Mouse (Mus musculus) neural tube, embryonic 12.5 days (tissue): ENCODE measurements around the gene Kctd21. TPM values are rescaled to one million over a fixed set of nuclear protein-coding genes. Genes with fewer than 3 reads are reported as not detected.

ENCODE experiments used
- ATAC-seq: fragments of 200-750 bp; cut with Nextera tagmentation; 2 replicates; pipeline ENCODE4 v1.8.0; 2017; ENCODE audit warnings: low read depth, mild to moderate bottlenecking, moderate TSS enrichment, moderate library complexity; ENCODE audit not compliant: low FRiP score
- H3K27ac ChIP-seq: fragments of 300-500 bp; sonication (generic); 2 replicates; pipeline ENCODE4 v1.5.1; 2016
- H3K27me3 ChIP-seq: fragments of 300-500 bp; sonication (generic); replicated peaks from 2 replicates; pipeline ENCODE4 v1.6.1; 2016; ENCODE audit warnings: mild to moderate bottlenecking
- H3K36me3 ChIP-seq: fragments of 300-500 bp; sonication (generic); 2 replicates; pipeline ENCODE4 v1.6.1; 2016; ENCODE audit warnings: mild to moderate bottlenecking
- H3K4me1 ChIP-seq: fragments of 300-500 bp; sonication (generic); 2 replicates; pipeline ENCODE4 v1.6.1; 2016
- H3K4me2 ChIP-seq: fragments of 300-500 bp; sonication (generic); replicated peaks from 2 replicates; pipeline ENCODE4 v1.6.1; 2016; ENCODE audit warnings: mild to moderate bottlenecking
- H3K4me3 ChIP-seq: fragments of 300-500 bp; sonication (generic); 2 replicates; pipeline ENCODE4 v1.5.1; 2016
- H3K9ac ChIP-seq: fragments of 300-500 bp; sonication (generic); 2 replicates; pipeline ENCODE4 v1.6.1; 2016; ENCODE audit warnings: mild to moderate bottlenecking
- H3K9me3 ChIP-seq: fragments of 300-500 bp; sonication (generic); 2 replicates; pipeline ENCODE4 v1.6.1; 2016; ENCODE audit warnings: mild to moderate bottlenecking
- WGBS: fragments of 180-500 bp; shearing (Covaris S2); methylation state at CpG from one replicate; pipeline ENCODE4 v1.1.7; 2016; 5-methylcytosine and 5-hydroxymethylcytosine counted together
- polyA plus RNA-seq: library from polyadenylated mRNA; unstranded; fragments of >200 nt; fragmentation: Nextera tagmentation; extraction: Ambion mirVana; gene quantifications from 2 replicates; pipeline ENCODE4 v1.2.1, GENCODE M21; 2016

Kctd21 gene
- polyA plus RNA-seq, 1 experiment from 2014 or later, result 7.0 TPM

DNA sequence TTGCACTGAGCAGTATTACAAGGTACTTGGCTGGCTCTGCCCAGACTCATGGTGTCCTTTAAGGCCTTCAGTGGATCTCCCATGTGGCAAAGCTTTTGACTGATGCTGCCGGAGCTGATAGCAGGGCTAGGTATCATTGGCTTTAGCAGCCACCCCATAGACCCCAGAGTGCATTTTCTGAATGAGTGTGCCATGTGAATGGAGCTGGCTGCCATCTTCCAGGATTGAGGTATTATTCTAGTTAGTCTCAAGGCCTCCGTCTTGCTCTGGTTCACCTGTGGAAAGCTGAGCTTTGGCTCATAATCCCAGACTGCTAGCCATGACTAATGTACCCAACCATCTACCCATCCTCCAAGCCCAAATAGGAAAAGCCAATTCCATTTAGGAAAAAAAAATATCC is 25.3 kb upstream of the Kctd21 start:
- WGBS, result 100% methylated on average over 2 of the region's 2 CpGs
- no peak for ATAC-seq
- Histone ChIP-seq H3K27ac (no peak overlapping the region), H3K4me2 (no peak overlapping the region), H3K4me3 (no peak overlapping the region), H3K27me3 (no peaks in the 10 kb centered on the region), H3K9me3 (no peaks in the 10 kb centered on the region), H3K9ac (no peak overlapping the region), H3K4me1 (no peaks in the 10 kb centered on the region), H3K36me3 (peaks cover 78% of the 10 kb centered on the region)

DNA sequence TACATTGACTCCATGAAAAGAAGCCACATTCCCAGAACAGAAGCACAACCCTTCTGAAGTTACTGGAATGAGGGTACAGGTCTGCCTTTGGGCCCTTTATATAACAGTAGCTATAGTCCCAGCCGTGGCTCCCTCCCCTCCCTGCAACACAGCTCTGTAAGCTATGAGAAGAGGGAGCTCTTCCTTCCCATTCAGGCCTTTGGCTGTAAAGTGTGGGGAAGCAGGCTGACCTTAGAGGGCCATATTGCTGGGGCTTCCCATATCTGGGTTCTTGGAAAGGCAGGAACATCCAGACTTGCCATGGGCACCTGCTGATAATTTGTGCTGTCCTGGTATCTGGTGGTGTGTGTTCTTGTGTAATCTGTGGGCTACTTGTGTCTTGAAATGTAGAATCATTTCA is 24.6 kb upstream of the Kctd21 start:
- H3K4me2 ChIP-seq, result no peak overlapping the region
- 62% methylated on average over 1 of the region's 1 CpGs for WGBS
- no peaks in the 10 kb centered on the region for H3K27me3 ChIP-seq
- ATAC-seq, result no peak
- no peak overlapping the region for H3K9ac ChIP-seq
- no peak overlapping the region for H3K4me3 ChIP-seq
- no peaks in the 10 kb centered on the region for H3K4me1 ChIP-seq
- H3K36me3 ChIP-seq, result peaks cover 85% of the 10 kb centered on the region
- H3K27ac ChIP-seq, result no peak overlapping the region
- no peaks in the 10 kb centered on the region for H3K9me3 ChIP-seq

GRCm38 (mm10) chr7:97309461-97310340 is 22.4 kb upstream of the Kctd21 start:
- no peak overlapping the region for H3K4me2 ChIP-seq
- H3K4me3 ChIP-seq, result no peak overlapping the region
- H3K36me3 ChIP-seq, result peaks cover 86% of the 10 kb centered on the region
- ATAC-seq, result no peak
- 85% methylated on average over 4 of the region's 4 CpGs for WGBS
- H3K27ac ChIP-seq, result no peak overlapping the region
- no peak overlapping the region for H3K9ac ChIP-seq
- H3K9me3 ChIP-seq, result no peaks in the 10 kb centered on the region
- no peaks in the 10 kb centered on the region for H3K4me1 ChIP-seq
- no peaks in the 10 kb centered on the region for H3K27me3 ChIP-seq

DNA sequence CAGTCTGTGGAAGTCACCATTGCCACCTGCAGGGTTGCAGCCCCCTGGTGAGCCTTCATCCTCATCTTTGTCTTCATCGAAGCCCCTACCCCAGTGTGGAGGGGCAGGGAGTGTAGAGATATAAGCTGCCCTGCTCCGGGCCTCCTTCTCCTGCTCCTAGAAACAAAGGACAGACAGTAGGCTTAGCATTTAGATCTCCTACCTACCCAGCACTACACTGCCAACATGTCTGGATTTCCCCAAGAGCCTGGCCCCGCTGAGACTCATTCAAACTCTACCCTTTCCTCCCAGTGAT is 21.8 kb upstream of the Kctd21 start:
- Histone ChIP-seq H3K4me3 (no peak overlapping the region), H3K36me3 (peaks cover 80% of the 10 kb centered on the region), H3K4me1 (no peaks in the 10 kb centered on the region), H3K4me2 (no peak overlapping the region), H3K9me3 (no peaks in the 10 kb centered on the region), H3K27me3 (no peaks in the 10 kb centered on the region), H3K9ac (no peak overlapping the region), H3K27ac (no peak overlapping the region)
- no peak for ATAC-seq
- 89% methylated on average over 3 of the region's 3 CpGs for WGBS

DNA sequence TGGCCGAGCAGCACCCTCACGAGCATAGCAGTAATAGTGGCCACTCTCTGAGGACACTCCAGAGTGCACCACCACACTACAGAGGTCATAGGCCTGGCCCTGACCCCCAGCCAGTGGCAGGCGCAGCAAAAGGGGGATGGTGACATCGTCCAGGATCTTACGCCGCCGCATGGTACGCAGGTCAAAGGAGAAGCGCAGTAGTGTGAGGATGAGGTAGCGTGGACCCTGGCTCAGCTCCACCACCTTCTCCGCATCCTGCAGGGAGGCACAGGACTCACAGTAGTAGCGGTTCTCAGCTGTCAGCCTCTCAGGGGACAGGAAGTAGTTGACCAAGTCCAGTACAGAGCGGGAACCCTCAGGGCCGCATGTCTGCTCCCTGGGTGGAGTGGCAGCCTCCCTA is 20.5 kb upstream of the Kctd21 start:
- H3K9me3 ChIP-seq, result no peaks in the 10 kb centered on the region
- 94% methylated on average over 14 of the region's 14 CpGs for WGBS
- peaks cover 67% of the 10 kb centered on the region for H3K36me3 ChIP-seq
- no peak overlapping the region for H3K9ac ChIP-seq
- no peak overlapping the region for H3K4me3 ChIP-seq
- H3K4me1 ChIP-seq, result no peaks in the 10 kb centered on the region
- H3K27me3 ChIP-seq, result no peaks in the 10 kb centered on the region
- H3K4me2 ChIP-seq, result no peak overlapping the region
- H3K27ac ChIP-seq, result no peak overlapping the region
- no peak for ATAC-seq

DNA sequence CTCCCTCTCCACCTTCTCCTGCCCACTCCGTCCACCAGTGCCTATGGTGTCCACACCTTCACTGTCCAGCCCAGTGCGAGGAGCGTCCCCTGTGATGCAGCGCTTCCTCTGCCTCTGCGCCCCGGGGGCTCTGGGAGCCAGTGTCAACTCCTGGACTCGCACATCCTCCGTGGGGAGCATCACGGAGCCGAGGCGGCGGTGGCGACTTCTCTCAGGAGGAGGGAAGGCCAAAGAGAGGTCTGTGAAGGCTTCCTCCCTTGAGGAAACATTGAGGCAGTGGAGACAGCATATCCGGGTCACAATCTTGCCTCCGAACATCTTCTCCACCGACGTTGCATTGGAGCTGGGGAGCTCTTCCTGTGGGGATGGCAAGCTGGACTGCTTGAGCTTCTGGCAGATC is 19.9 kb upstream of the Kctd21 start:
- H3K4me2 ChIP-seq, result no peak overlapping the region
- WGBS, result 93% methylated on average over 17 of the region's 17 CpGs
- H3K4me1 ChIP-seq, result no peaks in the 10 kb centered on the region
- H3K36me3 ChIP-seq, result peaks cover 64% of the 10 kb centered on the region
- H3K9ac ChIP-seq, result no peak overlapping the region
- ATAC-seq, result no peak
- H3K4me3 ChIP-seq, result no peak overlapping the region
- H3K9me3 ChIP-seq, result no peaks in the 10 kb centered on the region
- no peaks in the 10 kb centered on the region for H3K27me3 ChIP-seq
- no peak overlapping the region for H3K27ac ChIP-seq

DNA sequence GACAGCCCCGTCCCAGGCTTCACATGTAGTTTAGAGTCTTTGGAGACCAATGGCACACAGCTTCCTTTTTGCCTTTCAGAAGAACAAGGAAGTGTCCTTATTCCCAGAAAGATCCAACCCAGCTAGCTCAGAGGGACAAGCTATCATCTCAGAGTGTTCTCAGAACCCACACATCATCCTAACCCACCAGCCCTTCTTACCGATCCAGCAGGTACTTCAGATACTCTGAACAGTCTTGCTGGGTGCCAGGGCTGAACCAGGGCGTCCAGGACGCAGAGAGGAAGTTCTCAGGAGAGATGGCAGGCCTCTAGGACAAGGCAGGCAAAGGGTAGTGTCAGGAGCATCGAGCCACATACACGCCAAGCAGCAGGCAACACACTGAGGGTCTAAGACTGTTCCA is 19.3 kb upstream of the Kctd21 start:
- Histone ChIP-seq H3K36me3 (peaks cover 59% of the 10 kb centered on the region), H3K27ac (no peak overlapping the region), H3K4me3 (no peak overlapping the region), H3K9me3 (no peaks in the 10 kb centered on the region), H3K9ac (no peak overlapping the region), H3K27me3 (no peaks in the 10 kb centered on the region), H3K4me1 (no peaks in the 10 kb centered on the region), H3K4me2 (no peak overlapping the region)
- WGBS, result 90% methylated on average over 6 of the region's 6 CpGs
- ATAC-seq, result no peak

DNA sequence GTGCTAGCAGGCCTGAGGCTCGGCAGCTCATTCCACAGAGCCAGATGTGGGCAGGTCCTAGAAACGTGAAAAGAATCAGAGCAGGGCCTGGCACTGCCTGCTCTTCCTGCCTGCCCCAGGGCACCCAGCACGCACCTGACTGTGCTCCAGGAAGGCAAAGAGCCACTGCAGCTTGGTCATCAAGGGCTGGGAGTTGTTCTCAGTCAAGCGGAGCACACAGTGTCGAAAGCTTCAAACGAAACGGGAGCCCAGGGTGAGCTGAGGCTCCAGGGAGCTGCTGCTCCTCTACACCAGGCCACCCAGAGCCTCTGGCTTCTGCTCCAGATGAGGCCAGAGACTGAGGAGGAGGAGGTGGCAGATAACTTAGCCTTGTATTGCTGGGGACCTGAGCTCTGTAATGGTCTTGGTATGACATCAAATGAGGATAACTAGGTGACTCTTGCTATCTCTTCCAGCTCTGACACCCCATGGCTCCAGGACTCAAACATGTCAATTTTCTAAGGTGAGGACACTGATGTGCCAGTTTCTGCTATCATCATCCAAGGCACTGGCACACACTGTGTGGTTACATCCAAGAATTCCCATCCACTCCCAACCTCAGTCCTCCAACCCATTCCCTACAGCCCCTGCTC is 18.6 kb upstream of the Kctd21 start:
- H3K36me3 ChIP-seq, result peaks cover 54% of the 10 kb centered on the region
- no peak for ATAC-seq
- 82% methylated on average over 7 of the region's 7 CpGs for WGBS

DNA sequence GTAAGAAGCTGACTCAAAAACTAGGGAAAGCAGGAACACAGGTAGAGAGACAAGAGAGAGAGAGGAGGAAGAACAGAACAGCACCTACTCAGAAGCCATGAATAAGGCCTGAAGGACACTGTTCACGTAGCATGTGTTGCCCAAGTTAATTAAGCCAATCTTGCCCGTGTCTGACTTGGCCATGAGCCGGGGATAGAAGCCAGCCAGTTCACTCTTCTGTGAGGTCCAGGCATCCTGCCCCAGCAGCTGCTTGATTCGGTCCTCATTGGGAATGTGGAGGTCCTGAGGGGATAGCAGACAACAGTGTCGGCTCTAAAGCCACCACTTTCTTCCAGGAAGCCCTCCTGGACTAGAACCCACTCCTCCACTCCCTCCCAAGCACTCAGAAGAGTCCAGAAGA is 17.5 kb upstream of the Kctd21 start:
- Histone ChIP-seq H3K27me3 (no peaks in the 10 kb centered on the region), H3K9me3 (no peaks in the 10 kb centered on the region), H3K4me3 (no peak overlapping the region), H3K4me1 (no peaks in the 10 kb centered on the region), H3K27ac (no peak overlapping the region), H3K4me2 (no peak overlapping the region), H3K9ac (no peak overlapping the region), H3K36me3 (peaks cover 44% of the 10 kb centered on the region)
- WGBS, result 91% methylated on average over 5 of the region's 5 CpGs
- ATAC-seq, result no peak

More for the DNA sequence above, 18.6 kb upstream of the Kctd21 start:
- H3K4me3 ChIP-seq, result no peak overlapping the region
- H3K9me3 ChIP-seq, result no peaks in the 10 kb centered on the region
- no peak overlapping the region for H3K27ac ChIP-seq
- H3K9ac ChIP-seq, result no peak overlapping the region
- no peaks in the 10 kb centered on the region for H3K4me1 ChIP-seq
- H3K4me2 ChIP-seq, result no peak overlapping the region
- no peaks in the 10 kb centered on the region for H3K27me3 ChIP-seq

DNA sequence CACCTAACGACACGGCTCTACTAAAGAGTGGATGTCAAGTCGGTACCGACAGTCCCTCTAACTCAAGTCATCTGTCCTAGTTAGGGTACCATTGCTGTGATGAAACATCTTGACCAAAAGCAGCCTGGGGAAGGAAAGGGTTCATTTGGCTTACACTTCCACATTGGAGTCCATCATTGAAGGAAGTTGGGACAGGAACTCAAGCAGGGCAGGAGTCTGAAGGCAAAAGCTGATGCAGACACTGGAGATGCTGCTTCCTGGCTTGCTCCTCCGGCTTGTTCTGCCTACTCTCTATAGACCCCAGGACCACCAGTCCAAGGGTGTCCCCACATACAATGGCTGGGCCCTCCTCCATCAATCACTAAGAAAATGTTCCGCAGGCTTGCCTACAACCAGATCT is 16.5 kb upstream of the Kctd21 start:
- Histone ChIP-seq H3K4me3 (no peak overlapping the region), H3K4me1 (no peaks in the 10 kb centered on the region), H3K36me3 (peaks cover 37% of the 10 kb centered on the region), H3K27ac (no peak overlapping the region), H3K9ac (no peak overlapping the region), H3K4me2 (no peak overlapping the region), H3K9me3 (no peaks in the 10 kb centered on the region), H3K27me3 (no peaks in the 10 kb centered on the region)
- ATAC-seq, result no peak
- WGBS, result 86% methylated on average over 6 of the region's 6 CpGs

DNA sequence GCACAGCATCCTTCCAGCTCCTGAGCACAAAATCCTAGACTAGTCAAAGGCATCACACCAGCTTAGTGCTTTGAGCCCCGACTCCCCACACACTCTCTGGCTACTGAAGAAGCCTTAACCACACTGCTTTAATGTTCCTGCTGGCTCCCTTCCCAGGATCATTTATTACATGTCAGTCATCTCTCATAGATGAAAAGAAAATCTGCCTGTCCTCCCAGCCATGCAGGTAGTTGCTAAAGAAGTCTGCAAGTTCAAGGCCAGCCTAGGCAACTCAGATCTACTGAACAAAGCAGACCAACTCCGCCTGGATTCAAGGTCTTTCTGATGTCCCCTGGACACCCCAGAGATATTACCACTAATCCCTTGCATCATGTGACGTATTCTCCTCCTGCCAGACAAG is 14.4 kb upstream of the Kctd21 start:
- 84% methylated on average over 3 of the region's 3 CpGs for WGBS
- Histone ChIP-seq H3K4me2 (no peak overlapping the region), H3K4me1 (no peaks in the 10 kb centered on the region), H3K9ac (no peak overlapping the region), H3K9me3 (no peaks in the 10 kb centered on the region), H3K36me3 (peaks cover 19% of the 10 kb centered on the region), H3K27ac (no peak overlapping the region), H3K4me3 (no peak overlapping the region), H3K27me3 (no peaks in the 10 kb centered on the region)
- no peak for ATAC-seq

GRCm38 (mm10) chr7:97324342-97324741 is 7.8 kb upstream of the Kctd21 start:
- H3K27me3 ChIP-seq, result peaks cover 40% of the 10 kb centered on the region
- no peak overlapping the region for H3K4me2 ChIP-seq
- H3K9me3 ChIP-seq, result no peaks in the 10 kb centered on the region
- peaks cover 12% of the 10 kb centered on the region; the same call in 1 of the 2 replicates for H3K4me1 ChIP-seq
- 94% methylated on average over 8 of the region's 8 CpGs for WGBS
- H3K4me3 ChIP-seq, result no peak overlapping the region
- peaks cover 9% of the 10 kb centered on the region; the same call in 1 of the 2 replicates for H3K36me3 ChIP-seq
- no peak overlapping the region for H3K9ac ChIP-seq
- no peak overlapping the region for H3K27ac ChIP-seq
- ATAC-seq, result no peak
